Mouse (Mus musculus) myocyte (in vitro differentiated cells): ENCODE results near the gene Dlx3. TPM values are rescaled to one million over a fixed set of nuclear protein-coding genes. Genes with fewer than 3 reads are reported as not detected.

Experiments
- H3K27me3 ChIP-seq: one replicate; pipeline ENCODE4 v1.6.1; 2011; ENCODE audit not compliant: control insufficient read depth, insufficient read depth, insufficient read length
- H3K36me3 ChIP-seq: one replicate; pipeline ENCODE4 v1.6.1; 2011; ENCODE audit not compliant: control insufficient read depth, insufficient read depth
- H3K4me2 ChIP-seq: one replicate; pipeline ENCODE4 v1.6.1; 2011; ENCODE audit warnings: low read depth, control low read depth
- H3K4me3 ChIP-seq: one replicate; pipeline ENCODE4 v1.5.1; 2011; ENCODE audit warnings: mild to moderate bottlenecking, control low read depth, moderate library complexity
- H3K79me2 ChIP-seq: one replicate; pipeline ENCODE4 v1.6.1; 2011; ENCODE audit not compliant: control insufficient read depth, insufficient read depth
- H3ac ChIP-seq: one replicate; pipeline ENCODE4 v1.6.1; 2011; ENCODE audit not compliant: control insufficient read depth, insufficient read length
- CEBPB ChIP-seq: IDR thresholded peaks from 2 replicates; pipeline ENCODE4 v1.6.1; 2011; ENCODE audit warnings: mild to moderate bottlenecking, moderate library complexity; ENCODE audit not compliant: poor library complexity, insufficient read depth, severe bottlenecking
- E2F4 ChIP-seq: IDR thresholded peaks from one replicate; pipeline ENCODE4 v1.6.1; 2011; ENCODE audit warnings: mild to moderate bottlenecking, control low read depth, moderate library complexity; ENCODE audit not compliant: insufficient read depth
- MAX ChIP-seq: IDR thresholded peaks from one replicate; pipeline ENCODE4 v1.6.1; 2011; ENCODE audit warnings: low read depth, mild to moderate bottlenecking, control low read depth
- MYOD1 ChIP-seq, 3 experiments: IDR thresholded peaks; one replicate each; pipeline ENCODE4 v1.6.1; 2011; ENCODE audit warnings: control low read depth in 2 of 3, low read depth in 2 of 3, mild to moderate bottlenecking in 2 of 3, moderate library complexity in 1 of 3; ENCODE audit not compliant: insufficient read length in 2 of 3, control insufficient read depth in 1 of 3
- MYOG ChIP-seq, 3 experiments: IDR thresholded peaks; one replicate each; pipeline ENCODE4 v1.6.1; 2011; ENCODE audit warnings: control low read depth in 2 of 3, low read depth in 2 of 3, mild to moderate bottlenecking in 2 of 3; ENCODE audit not compliant: insufficient read length in 2 of 3, control insufficient read depth in 1 of 3, insufficient read depth in 1 of 3
- POLR2A ChIP-seq: IDR thresholded peaks from one replicate; pipeline ENCODE4 v1.6.1; 2011; ENCODE audit warnings: low read depth, mild to moderate bottlenecking, control low read depth, moderate library complexity; ENCODE audit not compliant: insufficient read length
- POLR2AphosphoS2 ChIP-seq: IDR thresholded peaks from one replicate; pipeline ENCODE4 v1.6.1; 2011; ENCODE audit warnings: low read depth, control low read depth; ENCODE audit not compliant: insufficient read length
- REST ChIP-seq: IDR thresholded peaks from one replicate; pipeline ENCODE4 v1.6.1; 2011; ENCODE audit warnings: mild to moderate bottlenecking, control low read depth, moderate library complexity; ENCODE audit not compliant: insufficient read depth, insufficient read length
- SRF ChIP-seq: IDR thresholded peaks from one replicate; pipeline ENCODE4 v1.6.1; 2011; ENCODE audit warnings: low read depth; ENCODE audit not compliant: control insufficient read depth, insufficient read length
- TCF12 ChIP-seq: IDR thresholded peaks from one replicate; pipeline ENCODE4 v1.6.1; 2011; ENCODE audit warnings: mild to moderate bottlenecking, control low read depth; ENCODE audit not compliant: poor library complexity, insufficient read depth, severe bottlenecking
- TCF3 ChIP-seq: IDR thresholded peaks from one replicate; pipeline ENCODE4 v1.6.1; 2011; ENCODE audit warnings: low read depth, control low read depth; ENCODE audit not compliant: insufficient read length
- USF1 ChIP-seq: IDR thresholded peaks from one replicate; pipeline ENCODE4 v1.6.1; 2011; ENCODE audit warnings: low read depth, mild to moderate bottlenecking, control low read depth, moderate library complexity
- polyA plus RNA-seq: library from polyadenylated mRNA; unstranded; fragments of >200 nt; fragmentation: generic; extraction: Trizol; gene quantifications from one replicate; pipeline ENCODE4 v1.2.1, GENCODE M21; 2012; ENCODE audit warnings: missing spikeins

The Dlx3 gene
- polyA plus RNA-seq, 1 experiment = 6.3 TPM

DNA sequence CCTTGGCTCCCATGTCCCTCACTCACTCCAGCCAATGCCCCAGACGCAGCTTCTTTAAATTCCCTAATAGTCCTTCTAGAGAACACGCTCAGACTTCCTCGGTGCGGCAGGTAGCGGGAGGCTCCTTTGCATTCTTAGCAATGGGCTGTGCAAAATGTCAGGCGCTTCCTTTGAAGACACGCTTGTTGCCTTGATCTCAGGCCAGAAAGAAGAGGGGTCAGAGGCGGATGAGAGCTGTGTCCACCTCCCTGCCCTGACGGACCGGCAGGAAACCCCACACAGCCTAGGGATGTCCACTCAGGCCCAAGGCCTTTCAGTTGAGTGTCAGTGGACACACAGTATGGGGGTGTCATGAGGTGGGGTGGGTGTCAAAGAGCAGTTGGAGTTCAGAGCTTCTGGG is 24.3 kb upstream of the Dlx3 start:
- Histone ChIP-seq H3K4me2 (no peak overlapping the region), H3K36me3 (no peaks in the 10 kb centered on the region), H3ac (no peak overlapping the region), H3K4me3 (no peak overlapping the region), H3K27me3 (no peaks in the 10 kb centered on the region), H3K79me2 (no peaks in the 10 kb centered on the region)
- TF ChIP-seq TCF12 (no peak), POLR2A (no peak), MYOG (IDR thresholded peaks at IDR 0.05; ENCODE audit: control insufficient read depth in 1 of 3, insufficient read depth in 1 of 3, insufficient read length in 2 of 3, low read depth in 2 of 3) (no peak), MYOD1 (IDR thresholded peaks at IDR 0.05; ENCODE audit: control insufficient read depth in 1 of 3, insufficient read length in 2 of 3, low read depth in 2 of 3) (no peak), POLR2AphosphoS2 (no peak), MAX (no peak), SRF (no peak), E2F4 (no peak), REST (no peak), CEBPB (no peak), TCF3 (no peak), USF1 (no peak)

DNA sequence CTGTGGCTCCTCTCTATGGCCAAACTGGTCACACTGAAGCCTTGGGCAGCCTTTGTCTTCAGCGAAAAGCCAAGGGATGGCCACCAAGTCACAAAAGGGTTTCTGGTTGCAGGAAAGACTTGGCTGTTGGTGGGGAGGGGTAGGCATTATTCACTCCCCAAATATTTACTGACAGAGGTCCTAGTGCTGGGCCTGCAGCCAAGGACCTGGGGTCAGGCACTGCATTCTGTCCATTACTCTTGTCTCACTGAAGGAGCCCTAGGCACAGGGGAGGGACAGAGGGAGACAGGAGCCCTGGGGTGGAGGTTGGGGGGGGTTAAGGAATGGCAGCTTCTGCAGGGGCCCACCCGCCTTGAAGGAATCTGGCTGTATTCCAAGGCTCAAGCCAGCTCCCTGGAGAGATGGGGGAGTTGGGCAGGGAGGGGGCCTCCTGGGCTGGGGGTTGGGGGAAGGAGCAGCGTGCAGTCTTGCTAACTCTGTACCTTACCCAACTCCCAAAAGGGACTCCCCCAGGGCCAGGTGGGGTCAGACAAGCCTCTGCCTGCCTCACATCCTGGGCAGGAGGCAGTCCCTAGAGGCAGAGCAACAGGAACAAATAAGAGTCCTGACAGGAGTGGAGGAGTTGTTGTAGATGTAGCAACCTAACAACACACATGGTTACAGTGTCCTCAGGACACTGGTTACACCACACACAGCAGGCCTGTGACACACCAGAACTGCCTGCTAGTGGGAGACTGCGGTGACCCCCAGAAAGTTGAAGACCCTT is 23.1 kb upstream of the Dlx3 start:
- Histone ChIP-seq H3K4me3 (no peak overlapping the region), H3K36me3 (no peaks in the 10 kb centered on the region), H3K27me3 (no peaks in the 10 kb centered on the region), H3K4me2 (no peak overlapping the region), H3ac (no peak overlapping the region), H3K79me2 (no peaks in the 10 kb centered on the region)
- TF ChIP-seq MYOG (IDR thresholded peaks at IDR 0.05; ENCODE audit: control insufficient read depth in 1 of 3, insufficient read depth in 1 of 3, insufficient read length in 2 of 3, low read depth in 2 of 3) = no peak
- no peak for TF ChIP-seq POLR2AphosphoS2
- TF ChIP-seq E2F4 = no peak

DNA sequence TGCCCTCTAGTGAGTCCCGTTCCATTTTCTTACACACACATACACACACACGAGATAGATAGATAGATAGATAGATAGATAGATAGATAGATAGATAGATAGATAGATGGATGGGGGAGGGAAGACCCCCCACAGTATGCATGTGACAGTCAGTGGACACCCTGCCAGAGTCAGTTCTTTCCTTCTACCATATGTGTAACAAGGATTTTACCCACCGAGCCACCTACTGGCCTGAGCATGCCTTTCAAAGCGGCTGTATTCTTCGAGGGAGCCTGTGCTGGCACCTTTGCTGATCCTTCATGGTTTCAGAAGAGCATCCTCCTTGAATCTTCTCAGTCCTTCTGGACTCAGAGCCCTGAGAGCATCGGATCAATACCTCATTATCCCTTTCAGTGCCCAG is 22.0 kb upstream of the Dlx3 start:
- no peak overlapping the region for H3ac ChIP-seq
- TF ChIP-seq MAX = no peak
- TF ChIP-seq TCF3 = no peak
- no peak for TF ChIP-seq E2F4
- no peak for TF ChIP-seq REST
- TF ChIP-seq SRF = no peak
- TF ChIP-seq TCF12 = no peak
- no peak for TF ChIP-seq CEBPB
- no peak for TF ChIP-seq POLR2A
- no peak for TF ChIP-seq USF1
- TF ChIP-seq MYOD1 (IDR thresholded peaks at IDR 0.05; ENCODE audit: control insufficient read depth in 1 of 3, insufficient read length in 2 of 3, low read depth in 2 of 3) = no peak
- no peak for TF ChIP-seq MYOG (IDR thresholded peaks at IDR 0.05; ENCODE audit: control insufficient read depth in 1 of 3, insufficient read depth in 1 of 3, insufficient read length in 2 of 3, low read depth in 2 of 3)
- H3K36me3 ChIP-seq = no peaks in the 10 kb centered on the region
- H3K27me3 ChIP-seq = no peaks in the 10 kb centered on the region
- no peak overlapping the region for H3K4me2 ChIP-seq
- H3K4me3 ChIP-seq = no peak overlapping the region
- H3K79me2 ChIP-seq = no peaks in the 10 kb centered on the region

DNA sequence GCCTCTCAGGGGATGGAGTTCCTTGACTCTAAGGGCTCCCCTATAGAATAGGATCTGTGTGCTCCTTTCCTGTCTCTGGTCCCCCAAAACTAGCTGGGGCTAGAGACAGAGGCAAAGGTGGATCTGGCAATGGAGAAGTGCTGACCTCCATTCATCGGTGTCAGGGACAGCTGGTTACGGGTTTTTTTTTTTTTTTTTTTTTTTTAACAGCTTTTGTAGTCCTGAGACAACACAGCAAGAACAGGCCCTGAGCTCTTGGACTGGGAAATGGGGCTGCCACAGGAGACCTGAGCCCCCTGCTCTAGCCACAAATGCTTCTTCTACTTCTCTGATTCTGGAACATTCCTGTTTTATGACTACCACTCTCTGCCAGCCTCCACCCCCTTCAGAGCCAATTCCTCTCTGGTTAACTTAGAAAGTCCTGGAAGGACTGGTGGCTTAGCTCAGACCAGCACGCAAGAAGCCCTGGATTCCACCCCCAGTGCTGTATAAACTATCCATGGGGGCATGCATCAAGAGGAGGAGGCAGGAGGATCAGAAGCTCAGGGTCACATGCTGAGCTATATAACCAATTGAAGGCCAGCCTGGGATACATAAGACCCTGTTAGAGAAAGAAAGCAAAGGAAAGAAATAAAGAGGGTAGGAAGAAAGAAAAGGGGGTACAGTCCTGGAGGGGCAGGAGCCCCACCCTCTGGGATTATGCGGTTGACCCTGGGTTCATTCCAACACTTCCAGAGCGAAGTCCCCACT is 21.4 kb upstream of the Dlx3 start:
- Histone ChIP-seq H3K4me3 (no peak overlapping the region), H3K4me2 (peak overlapping the region; percentile 3), H3ac (no peak overlapping the region), H3K27me3 (no peaks in the 10 kb centered on the region), H3K79me2 (no peaks in the 10 kb centered on the region), H3K36me3 (no peaks in the 10 kb centered on the region)
- TF ChIP-seq MYOG (IDR thresholded peaks at IDR 0.05; ENCODE audit: control insufficient read depth in 1 of 3, insufficient read depth in 1 of 3, insufficient read length in 2 of 3, low read depth in 2 of 3) (no peak), E2F4 (no peak), MYOD1 (IDR thresholded peaks at IDR 0.05; ENCODE audit: control insufficient read depth in 1 of 3, insufficient read length in 2 of 3, low read depth in 2 of 3) (no peak), USF1 (peak; percentile 52), POLR2AphosphoS2 (no peak), TCF12 (no peak), SRF (no peak), MAX (no peak), CEBPB (no peak)

DNA sequence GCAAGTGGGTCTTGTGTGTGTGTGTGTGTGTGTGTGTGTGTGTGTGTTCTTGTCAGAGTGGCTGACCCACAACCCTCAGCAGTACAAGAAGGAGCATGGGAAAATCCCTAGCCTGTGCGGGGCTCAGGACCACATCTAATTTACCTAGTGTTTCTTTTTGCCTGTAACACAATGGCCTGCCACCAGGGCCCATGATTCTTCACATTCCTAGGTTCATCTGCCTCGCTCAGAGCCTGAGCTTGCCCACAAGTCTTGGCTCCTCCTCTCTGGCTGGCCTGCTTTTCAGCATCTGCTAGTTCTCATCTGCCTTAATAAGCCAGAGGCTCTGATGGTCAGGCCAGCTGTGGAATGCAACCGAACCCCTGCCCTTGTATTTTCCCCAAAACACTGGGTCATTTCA is 19.5 kb upstream of the Dlx3 start:
- no peak overlapping the region for H3K4me3 ChIP-seq
- no peak overlapping the region for H3ac ChIP-seq
- TF ChIP-seq MYOD1 (IDR thresholded peaks at IDR 0.05; ENCODE audit: control insufficient read depth in 1 of 3, insufficient read length in 2 of 3, low read depth in 2 of 3) (peak; percentile 19 to 50 (median 40)), MYOG (IDR thresholded peaks at IDR 0.05; ENCODE audit: control insufficient read depth in 1 of 3, insufficient read depth in 1 of 3, insufficient read length in 2 of 3, low read depth in 2 of 3) (no peak)
- no peaks in the 10 kb centered on the region for H3K27me3 ChIP-seq
- no peak overlapping the region for H3K4me2 ChIP-seq
- H3K36me3 ChIP-seq = no peaks in the 10 kb centered on the region
- no peaks in the 10 kb centered on the region for H3K79me2 ChIP-seq
